8 mouse cellular contexts compared by ENCODE assay signal in the genomic region with DNA sequence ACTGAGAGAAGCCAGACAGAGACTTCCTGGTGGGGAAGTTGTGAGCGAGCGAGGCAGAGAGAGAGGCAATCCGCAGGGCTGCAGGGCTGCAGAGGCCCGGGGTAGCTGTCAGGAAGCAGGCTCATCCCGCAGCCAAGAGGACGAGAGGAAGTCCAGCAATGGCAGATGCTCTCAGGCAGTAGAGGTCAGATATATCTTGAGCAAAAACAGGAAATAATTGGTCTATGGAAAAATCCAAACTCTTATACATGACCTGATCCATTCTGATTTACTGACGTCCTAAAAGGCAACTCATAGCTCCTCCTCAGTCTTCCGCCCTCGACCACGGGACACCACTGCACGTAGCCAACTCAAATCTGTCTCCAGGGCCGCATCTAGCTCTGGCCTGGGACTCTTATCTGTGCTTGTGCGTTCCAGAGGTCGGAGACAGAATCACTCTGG. TPM values are rescaled to one million over a fixed set of nuclear protein-coding genes. Genes with fewer than 3 reads are reported as not detected.
DNase-seq lines count a peak whose midpoint lies in the region; ATAC-seq and TF ChIP-seq lines count a peak whose summit lies in the region.

No protein-coding gene starts in this region.

- DNase-seq in layer of hippocampus, adult 2 months (ENCODE audit: low spot score in 2 of 2) = no peak
- no peak for DNase-seq in layer of hippocampus, adult 9-10 months (ENCODE audit: low spot score)
- DNase-seq in kidney, postnatal 36 days = peak; percentile 57 to 61
- peak; percentile 45 for DNase-seq in skeletal muscle tissue, adult 2 months (ENCODE audit: low read depth, low spot score)
- no peak for DNase-seq in frontal cortex, postnatal 25 days (ENCODE audit: low spot score in 2 of 2)
- DNase-seq in urinary bladder, adult 18-20 months (ENCODE audit: low spot score in 2 of 2) = no peak
- DNase-seq in spleen, postnatal 36 days (ENCODE audit: low spot score in 2 of 2) = no peak

- H3K36me3 ChIP-seq in heart, embryonic 12.5 days = peaks cover 18% of the 10 kb centered on the region

- H3K4me1 ChIP-seq in heart, embryonic 12.5 days (replicated peaks) = peaks cover 51% of the 10 kb centered on the region

- H3K4me2 ChIP-seq in heart, embryonic 12.5 days = peak overlapping the region; percentile 59

- no peak overlapping the region for H3K4me3 ChIP-seq in layer of hippocampus, adult 2 months
- no peak overlapping the region for H3K4me3 ChIP-seq in heart, embryonic 12.5 days

- H3K27ac ChIP-seq in layer of hippocampus, adult 2 months = peak overlapping the region; percentile 48; the same call in 1 of the 2 replicates
- H3K27ac ChIP-seq in heart, embryonic 12.5 days (ENCODE audit: poor library complexity, severe bottlenecking) = peak overlapping the region; percentile 52

- no peaks in the 10 kb centered on the region for H3K27me3 ChIP-seq in heart, embryonic 12.5 days (replicated peaks)

- no peaks in the 10 kb centered on the region for H3K9me3 ChIP-seq in heart, embryonic 12.5 days (replicated peaks)

- 5% methylated on average over 14 of the region's 14 CpGs for WGBS in heart, embryonic 12.5 days

- TF ChIP-seq CTCF in layer of hippocampus, adult 2 months (conservative IDR thresholded peaks at IDR 0.05) = no peak

- peak; percentile 41 for ATAC-seq in heart, embryonic 12.5 days (ENCODE audit: insufficient number of reproducible peaks, low FRiP score)

- H3K9ac ChIP-seq in heart, embryonic 12.5 days = 0 out of 2 replicates have a peak overlapping the region, but pooled peaks have one; percentile 49

RNA-seq across cellular contexts. Expression of a gene that starts 5.8 kb away (rescaled TPM):
- total RNA-seq in layer of hippocampus, adult 2 months (2021) = 10 to 100 TPM; 30.9 to 31.8 TPM
- 19.3 and 21.3 TPM in 2 replicates for polyA plus RNA-seq in heart, embryonic 12.5 days (2016; fragmentation: Nextera tagmentation; extraction: Ambion mirVana)

RNA-seq across cellular contexts. Expression of a gene that starts 17.3 kb away (rescaled TPM):
- 100 to 1,000 TPM; 160 to 167 TPM for total RNA-seq in layer of hippocampus, adult 2 months (2021)
- 426 and 432 TPM in 2 replicates for polyA plus RNA-seq in heart, embryonic 12.5 days (2016; fragmentation: Nextera tagmentation; extraction: Ambion mirVana)

RNA-seq across cellular contexts. Expression of a gene that starts 49.3 kb away (rescaled TPM):
- 100 to 1,000 TPM; 126 to 139 TPM for total RNA-seq in layer of hippocampus, adult 2 months (2021)
- 0.10 and 0.13 TPM in 2 replicates for polyA plus RNA-seq in heart, embryonic 12.5 days (2016; fragmentation: Nextera tagmentation; extraction: Ambion mirVana)

Comparison
In these comparisons a context has a peak if more than half of its experiments do, and no peak if none do; other contexts are left out.
1. DNase-seq: peak in kidney, postnatal 36 days (2 of 2) and skeletal muscle tissue, adult 2 months (single experiment); none in layer of hippocampus, adult 2 months (0 of 2), layer of hippocampus, adult 9-10 months (single experiment), frontal cortex, postnatal 25 days (0 of 2), urinary bladder, adult 18-20 months (0 of 2) and spleen, postnatal 36 days (0 of 2).